In the genomic region with DNA sequence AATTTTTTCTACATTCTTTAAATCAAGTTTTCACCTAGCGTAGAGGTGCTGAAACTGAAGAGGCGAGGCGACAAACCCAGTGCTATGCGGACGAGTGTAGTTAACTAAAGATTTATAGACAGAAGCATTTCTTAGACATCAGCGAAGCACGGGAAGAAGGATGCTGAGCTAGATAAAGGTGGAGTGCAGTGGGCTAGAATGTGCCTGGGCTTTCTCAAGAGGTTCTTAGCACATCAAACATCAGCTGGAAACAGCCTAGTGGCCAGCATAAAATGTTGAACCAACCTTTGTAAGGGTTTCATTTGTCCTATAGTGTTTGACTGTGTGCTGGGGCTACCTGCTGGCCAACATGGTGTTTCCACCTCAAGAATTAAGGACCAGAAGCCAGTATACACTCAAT, we compare ENCODE assay signal across 9 mouse cellular contexts. TPM values are rescaled to one million over a fixed set of nuclear protein-coding genes. Genes with fewer than 3 reads are reported as not detected.
DNase-seq lines count a peak whose midpoint lies in the region; ATAC-seq lines count a peak whose summit lies in the region.
"Had no signal": no experiment of that assay in that cellular context is flagged by ENCODE, and none has a peak within 500 bp of the region (broad histone marks: within the 10 kb centered on the region; RNA-seq: fewer than 3 reads in every experiment).

A gene (plus strand): TSS at position 301 of the 400 bp plus-strand sequence.

- 91% methylated on average over 7 of the region's 7 CpGs for WGBS in embryonic facial prominence, embryonic 11.5 days
- WGBS in hindbrain, embryonic 11.5 days = 94% methylated on average over 7 of the region's 7 CpGs
- 97% methylated on average over 7 of the region's 7 CpGs for WGBS in midbrain, embryonic 13.5 days

- H3K27ac ChIP-seq in embryonic facial prominence, embryonic 11.5 days (replicated peaks; ENCODE audit: low read depth, low read length) = no peak within 1 kb of the TSS
- H3K27ac ChIP-seq in hindbrain, embryonic 11.5 days (ENCODE audit: low read depth, low read length) = no peak within 1 kb of the TSS
- peak within 1 kb of the TSS; percentile 96; the same call in 1 of the 2 replicates for H3K27ac ChIP-seq in midbrain, embryonic 13.5 days
- H3K27ac ChIP-seq: macrophage had no signal

- H3K4me3 ChIP-seq in embryonic facial prominence, embryonic 11.5 days (ENCODE audit: low read depth, low read length) = peak within 1 kb of the TSS; percentile 75; the same call in 1 of the 2 replicates
- peak within 1 kb of the TSS; percentile 80; the same call in 1 of the 2 replicates for H3K4me3 ChIP-seq in hindbrain, embryonic 11.5 days (ENCODE audit: low read depth, low read length)
- H3K4me3 ChIP-seq in midbrain, embryonic 13.5 days (replicated peaks) = peak within 1 kb of the TSS; percentile 84

- no peak within 1 kb of the TSS; the same call in 1 of the 2 replicates for H3K4me2 ChIP-seq in embryonic facial prominence, embryonic 11.5 days (ENCODE audit: low read depth, low read length)
- peak within 1 kb of the TSS; percentile 61; the same call in 1 of the 2 replicates for H3K4me2 ChIP-seq in hindbrain, embryonic 11.5 days (replicated peaks; ENCODE audit: low read depth, low read length)
- peak within 1 kb of the TSS; percentile 66 for H3K4me2 ChIP-seq in midbrain, embryonic 13.5 days (replicated peaks)

- H3K27me3 ChIP-seq in embryonic facial prominence, embryonic 11.5 days (ENCODE audit: control insufficient read depth, insufficient read depth, low read length) = no peaks in the 10 kb centered on the region
- no peaks in the 10 kb centered on the region for H3K27me3 ChIP-seq in hindbrain, embryonic 11.5 days (ENCODE audit: control insufficient read depth, insufficient read depth, low read length)
- no peaks in the 10 kb centered on the region for H3K27me3 ChIP-seq in midbrain, embryonic 13.5 days

- no peaks in the 10 kb centered on the region for H3K9me3 ChIP-seq in embryonic facial prominence, embryonic 11.5 days (replicated peaks; ENCODE audit: control insufficient read depth, low read length)
- H3K9me3 ChIP-seq in hindbrain, embryonic 11.5 days (ENCODE audit: control insufficient read depth, low read length) = no peaks in the 10 kb centered on the region
- H3K9me3 ChIP-seq in midbrain, embryonic 13.5 days = no peaks in the 10 kb centered on the region

- H3K4me1 ChIP-seq in embryonic facial prominence, embryonic 11.5 days (ENCODE audit: control insufficient read depth, insufficient read depth, low read length) = no peaks in the 10 kb centered on the region
- 0 out of 2 replicates have a peak, but pooled peaks cover 2% of the 10 kb centered on the region for H3K4me1 ChIP-seq in hindbrain, embryonic 11.5 days (replicated peaks; ENCODE audit: control insufficient read depth, insufficient read depth, low read length)
- H3K4me1 ChIP-seq in midbrain, embryonic 13.5 days (replicated peaks) = peaks cover 19% of the 10 kb centered on the region

- H3K36me3 ChIP-seq in embryonic facial prominence, embryonic 11.5 days (replicated peaks; ENCODE audit: control insufficient read depth, insufficient read depth, low read depth, low read length) = no peaks in the 10 kb centered on the region
- H3K36me3 ChIP-seq in hindbrain, embryonic 11.5 days (ENCODE audit: control insufficient read depth, insufficient read depth, low read length) = no peaks in the 10 kb centered on the region
- peaks cover 15% of the 10 kb centered on the region for H3K36me3 ChIP-seq in midbrain, embryonic 13.5 days

- no peak for ATAC-seq in embryonic facial prominence, embryonic 11.5 days (replicated peaks; ENCODE audit: insufficient number of reproducible peaks, low FRiP score, low TSS enrichment, low read depth)
- no peak for ATAC-seq in hindbrain, embryonic 11.5 days (ENCODE audit: low FRiP score)
- no peak for ATAC-seq in midbrain, embryonic 13.5 days
- no peak for ATAC-seq in inflammation-experienced regulatory T-cells, adult 6 months

- H3K9ac ChIP-seq in embryonic facial prominence, embryonic 11.5 days (replicated peaks; ENCODE audit: low read length) = no peak within 1 kb of the TSS; the same call in 1 of the 2 replicates
- H3K9ac ChIP-seq in hindbrain, embryonic 11.5 days (ENCODE audit: low read depth, low read length) = no peak within 1 kb of the TSS
- H3K9ac ChIP-seq in midbrain, embryonic 13.5 days (replicated peaks) = no peak within 1 kb of the TSS

- DNase-seq in layer of hippocampus, postnatal 25 days (ENCODE audit: extremely low spot score in 1 of 2, low spot score in 1 of 2) = no peak
- no peak for DNase-seq in layer of hippocampus, adult 9-10 months (ENCODE audit: low spot score)
- DNase-seq in embryonic facial prominence, embryonic 11.5 days (ENCODE audit: low spot score) = no peak
- DNase-seq in hindbrain, embryonic 11.5 days (ENCODE audit: low spot score) = no peak
- DNase-seq in spleen, adult 12 weeks (ENCODE audit: low spot score) = no peak
- no peak for DNase-seq in thymus, postnatal 14 days

RNA-seq across cellular contexts. Expression of the gene that starts here (rescaled TPM):
- total RNA-seq in layer of hippocampus, postnatal 25 days (2021) = 10 to 100 TPM; 14.5 to 21.7 TPM
- polyA plus RNA-seq in embryonic facial prominence, embryonic 11.5 days (2014; fragmentation: Nextera tagmentation; extraction: Ambion mirVana) = 102 and 110 TPM in 2 replicates
- 137 and 153 TPM in 2 replicates for polyA plus RNA-seq in hindbrain, embryonic 11.5 days (2014; fragmentation: Nextera tagmentation; extraction: Ambion mirVana)
- polyA plus RNA-seq in midbrain, embryonic 13.5 days (2015; fragmentation: Nextera tagmentation; extraction: Ambion mirVana) = 262 and 272 TPM in 2 replicates
- polyA plus RNA-seq in inflammation-experienced regulatory T-cells, adult 6 months (2017; shearing (Covaris generic)) = not detected
- polyA plus RNA-seq: macrophage had no signal

Comparison
In these comparisons a context has a peak if more than half of its experiments do, and no peak if none do; other contexts are left out.
1. RNA of the gene that starts here (polyA plus RNA-seq): 262 to 272 TPM in midbrain, embryonic 13.5 days, 137 to 153 TPM in hindbrain, embryonic 11.5 days and 102 to 110 TPM in embryonic facial prominence, embryonic 11.5 days; not detected in inflammation-experienced regulatory T-cells, adult 6 months; every median in the first group is over 100 times any median in the second.
2. Peak in every context shown above with its lines, with median percentiles within 50 percentile points of each other: H3K4me3 ChIP-seq.